Mouse (Mus musculus) liver, embryonic 12.5 days (tissue): ENCODE measurements around the gene Nostrin. TPM values are rescaled to one million over a fixed set of nuclear protein-coding genes. Genes with fewer than 3 reads are reported as not detected.

Experiments used
- ATAC-seq: fragments of 200-750 bp; cut with Nextera tagmentation; 2 replicates; pipeline ENCODE4 v1.8.0; 2017; ENCODE audit warnings: moderate number of reproducible peaks, mild to moderate bottlenecking, moderate library complexity
- H3K27ac ChIP-seq: fragments of 300-500 bp; sonication (generic); 2 replicates; pipeline ENCODE4 v1.5.1; 2016; ENCODE audit warnings: mild to moderate bottlenecking
- H3K27me3 ChIP-seq: fragments of 300-500 bp; sonication (generic); replicated peaks from 2 replicates; pipeline ENCODE4 v1.6.1; 2016; ENCODE audit warnings: mild to moderate bottlenecking, moderate library complexity
- H3K36me3 ChIP-seq: fragments of 300-500 bp; sonication (generic); 2 replicates; pipeline ENCODE4 v1.6.1; 2016; ENCODE audit warnings: mild to moderate bottlenecking, moderate library complexity
- H3K4me1 ChIP-seq: fragments of 300-500 bp; sonication (generic); 2 replicates; pipeline ENCODE4 v1.6.1; 2016
- H3K4me2 ChIP-seq: fragments of 300-500 bp; sonication (generic); 2 replicates; pipeline ENCODE4 v1.6.1; 2016; ENCODE audit warnings: mild to moderate bottlenecking, moderate library complexity
- H3K4me3 ChIP-seq: fragments of 300-500 bp; sonication (generic); 2 replicates; pipeline ENCODE4 v1.5.1; 2016; ENCODE audit warnings: mild to moderate bottlenecking, moderate library complexity
- H3K9ac ChIP-seq: fragments of 300-500 bp; sonication (generic); 2 replicates; pipeline ENCODE4 v1.6.1; 2016; ENCODE audit warnings: mild to moderate bottlenecking, moderate library complexity
- H3K9me3 ChIP-seq: fragments of 300-500 bp; sonication (generic); replicated peaks from 2 replicates; pipeline ENCODE4 v1.6.1; 2016; ENCODE audit warnings: mild to moderate bottlenecking, moderate library complexity
- WGBS: fragments of 180-500 bp; shearing (Covaris S2); methylation state at CpG from one replicate; pipeline ENCODE4 v1.1.7; 2016; ENCODE audit not compliant: insufficient replicate concordance; 5-methylcytosine and 5-hydroxymethylcytosine counted together
- polyA plus RNA-seq: library from polyadenylated mRNA; unstranded; fragments of >200 nt; fragmentation: Nextera tagmentation; extraction: Ambion mirVana; gene quantifications from 2 replicates; pipeline ENCODE4 v1.2.1, GENCODE M21; 2016

The Nostrin gene
- polyA plus RNA-seq = 11.1 and 11.4 TPM in 2 replicates

DNA sequence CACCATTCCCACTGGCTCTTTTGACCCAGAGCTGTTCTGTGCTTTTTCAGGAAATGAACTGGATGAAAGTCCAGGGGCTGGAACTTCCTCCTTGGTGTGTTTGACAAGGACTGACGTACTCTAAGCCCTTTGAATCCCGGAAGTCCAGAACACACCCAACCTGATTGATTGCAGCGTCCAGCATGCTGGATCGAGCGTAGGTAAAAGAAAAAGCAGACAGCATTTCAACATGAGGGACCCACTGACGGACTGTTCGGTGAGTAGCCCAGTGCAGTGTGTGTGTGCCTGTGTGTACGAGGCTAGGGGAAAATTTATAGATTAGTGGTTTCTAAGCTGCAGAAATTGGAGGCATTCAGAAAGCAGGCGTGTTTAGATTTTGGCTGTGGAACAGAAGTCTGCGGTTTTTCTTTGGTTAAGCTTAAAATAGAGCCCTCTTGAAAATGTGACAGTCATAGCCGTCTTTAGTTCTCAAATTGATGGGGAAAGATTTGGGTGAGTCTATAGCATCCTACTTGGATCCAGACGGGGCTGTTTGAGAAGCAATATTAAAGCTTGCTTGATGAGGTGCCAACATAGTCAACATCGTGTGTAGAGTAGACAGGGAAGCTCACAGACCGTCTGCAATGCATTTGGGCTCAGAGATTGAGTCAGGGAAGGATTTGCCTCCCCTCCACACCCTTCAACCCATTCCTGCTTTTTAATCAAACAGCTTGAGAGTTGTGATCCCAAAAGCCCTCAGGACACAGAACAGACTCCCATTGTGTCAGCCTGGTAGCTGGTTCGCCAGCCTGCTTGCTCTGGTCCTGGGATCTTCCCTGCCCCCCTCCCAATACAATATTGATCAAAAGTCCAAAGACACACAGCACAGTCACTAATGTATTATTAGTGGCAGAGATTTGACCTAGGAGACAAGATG lies at the start of gene Nostrin:
Gene Nostrin, plus strand, starts transcription at position 140 of the 916 bp plus-strand sequence.
- H3K4me3 ChIP-seq = peak within 1 kb of the TSS; percentile 40
- H3K36me3 ChIP-seq = no peaks in the 10 kb centered on the region
- peak within 1 kb of the TSS; percentile 36 for H3K4me2 ChIP-seq
- peak within 1 kb of the TSS; percentile 33; the same call in 1 of the 2 replicates for H3K9ac ChIP-seq
- H3K9me3 ChIP-seq = no peaks in the 10 kb centered on the region
- 36% methylated on average over 15 of the region's 15 CpGs for WGBS
- peak; percentile 48; the same call in 1 of the 2 replicates for ATAC-seq
- peaks cover 15% of the 10 kb centered on the region; the same call in 1 of the 2 replicates for H3K4me1 ChIP-seq
- peak within 1 kb of the TSS; percentile 67 for H3K27ac ChIP-seq
- no peaks in the 10 kb centered on the region for H3K27me3 ChIP-seq

DNA sequence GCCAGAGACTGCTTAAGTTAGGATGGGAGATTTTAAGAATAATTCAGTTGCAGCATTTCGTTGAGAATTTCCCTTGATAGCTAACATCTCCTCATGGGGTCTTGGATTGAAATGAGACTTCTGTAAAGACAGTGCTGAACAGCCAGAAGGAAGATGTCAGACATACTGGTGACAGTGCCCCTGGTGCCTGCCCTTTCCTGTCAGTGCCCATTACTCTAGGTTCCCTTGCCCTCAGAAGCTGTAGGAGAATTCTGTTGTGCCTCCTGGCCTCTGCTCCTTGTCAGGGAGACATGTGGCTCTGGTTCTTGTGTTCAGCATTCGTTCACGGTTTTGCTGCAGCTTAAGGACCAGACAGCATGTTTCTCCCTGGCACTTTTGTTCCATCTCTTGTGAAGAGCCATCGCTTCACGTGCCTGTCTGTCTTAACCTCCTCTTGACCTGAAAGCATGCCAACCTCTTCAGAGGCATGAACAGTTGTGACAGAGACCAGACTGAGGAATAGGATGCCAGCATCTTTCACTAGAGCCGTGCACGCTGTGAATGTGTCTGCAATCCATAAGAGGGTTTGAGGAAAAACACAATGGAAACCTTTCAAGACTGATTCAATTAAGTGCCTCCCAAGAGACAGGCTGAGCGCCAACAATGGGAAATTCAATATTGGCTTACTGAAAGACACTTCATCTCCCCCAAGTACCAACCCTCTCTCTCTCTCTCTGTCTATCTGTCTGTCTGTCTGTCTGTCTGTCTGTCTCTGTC lies 48.9 kb upstream of the Nostrin start:
- WGBS = 79% methylated on average over 8 of the region's 8 CpGs
- H3K27me3 ChIP-seq = no peaks in the 10 kb centered on the region
- H3K27ac ChIP-seq = no peak overlapping the region
- no peaks in the 10 kb centered on the region for H3K9me3 ChIP-seq
- H3K4me3 ChIP-seq = no peak overlapping the region
- no peaks in the 10 kb centered on the region for H3K36me3 ChIP-seq
- no peak overlapping the region for H3K9ac ChIP-seq
- H3K4me1 ChIP-seq = no peaks in the 10 kb centered on the region
- H3K4me2 ChIP-seq = no peak overlapping the region
- ATAC-seq = no peak

DNA sequence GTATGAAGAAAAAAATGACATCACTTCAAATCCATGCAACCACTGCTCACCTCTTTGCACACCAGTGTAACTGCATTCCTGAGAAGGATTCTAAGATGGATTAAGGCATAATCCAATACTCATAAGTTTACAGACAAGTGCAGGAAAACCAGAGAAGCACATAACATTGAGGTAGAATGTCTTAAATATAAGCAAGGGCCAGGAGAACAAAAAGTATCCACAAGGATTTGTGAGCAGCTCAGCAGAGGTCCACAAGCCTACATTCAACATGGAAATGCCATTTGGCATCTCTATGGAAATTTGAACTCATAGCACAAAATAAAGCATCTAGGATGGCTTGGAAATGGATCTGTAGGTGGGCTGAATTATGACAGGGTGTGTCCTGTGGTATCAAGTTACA lies 39.8 kb upstream of the Nostrin start:
- ATAC-seq = no peak
- Histone ChIP-seq H3K27me3 (no peaks in the 10 kb centered on the region), H3K4me3 (no peak overlapping the region), H3K4me1 (no peaks in the 10 kb centered on the region), H3K9ac (no peak overlapping the region), H3K4me2 (no peak overlapping the region), H3K36me3 (no peaks in the 10 kb centered on the region), H3K9me3 (no peaks in the 10 kb centered on the region), H3K27ac (no peak overlapping the region)

DNA sequence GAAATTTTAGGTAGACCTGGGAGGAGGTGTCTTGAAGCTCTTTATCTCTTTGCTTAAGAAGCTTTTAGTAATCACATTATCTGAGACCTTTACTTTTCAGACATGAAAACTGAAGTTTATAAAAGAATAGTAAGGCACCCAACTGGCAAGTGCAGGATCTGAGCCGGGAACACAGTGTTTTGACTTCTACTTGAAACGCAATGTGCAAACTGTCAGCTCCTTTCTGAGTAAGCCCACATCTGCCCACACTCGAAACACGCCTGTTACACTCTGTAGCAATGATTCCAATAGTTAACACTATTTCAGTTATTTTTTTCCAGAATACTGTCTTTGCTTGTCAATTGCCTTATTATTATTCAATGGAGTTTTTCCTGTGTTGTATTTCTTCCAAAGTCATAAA lies 38.8 kb upstream of the Nostrin start:
- Histone ChIP-seq H3K27ac (no peak overlapping the region), H3K36me3 (no peaks in the 10 kb centered on the region), H3K4me2 (no peak overlapping the region), H3K27me3 (no peaks in the 10 kb centered on the region), H3K4me3 (no peak overlapping the region), H3K9me3 (no peaks in the 10 kb centered on the region), H3K9ac (no peak overlapping the region), H3K4me1 (no peaks in the 10 kb centered on the region)
- 73% methylated on average over 4 of the region's 4 CpGs for WGBS
- ATAC-seq = no peak

DNA sequence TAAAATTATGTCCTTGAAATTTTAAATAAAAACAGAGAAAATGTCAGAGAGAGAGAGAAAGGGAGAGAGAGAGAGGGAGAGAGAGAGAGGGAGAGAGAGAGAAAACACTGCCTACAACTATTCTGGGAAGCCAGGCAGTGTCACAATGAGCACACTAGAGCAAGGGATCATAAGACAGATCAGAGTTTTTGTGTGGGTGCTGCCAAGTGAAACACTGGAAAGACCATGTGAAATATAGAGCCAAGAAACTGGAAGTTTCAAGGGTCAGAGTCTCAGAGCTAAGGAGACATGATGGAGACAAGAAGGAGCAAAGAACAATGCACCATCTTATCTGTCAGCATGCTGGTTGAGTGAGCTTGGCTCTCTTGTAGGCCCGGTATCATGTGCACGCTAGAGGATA lies 38.1 kb upstream of the Nostrin start:
- Histone ChIP-seq H3K9ac (no peak overlapping the region), H3K9me3 (no peaks in the 10 kb centered on the region), H3K36me3 (no peaks in the 10 kb centered on the region), H3K27me3 (no peaks in the 10 kb centered on the region), H3K4me2 (no peak overlapping the region), H3K4me3 (no peak overlapping the region), H3K4me1 (no peaks in the 10 kb centered on the region), H3K27ac (no peak overlapping the region)
- ATAC-seq = no peak
- 94% methylated on average over 2 of the region's 2 CpGs for WGBS

DNA sequence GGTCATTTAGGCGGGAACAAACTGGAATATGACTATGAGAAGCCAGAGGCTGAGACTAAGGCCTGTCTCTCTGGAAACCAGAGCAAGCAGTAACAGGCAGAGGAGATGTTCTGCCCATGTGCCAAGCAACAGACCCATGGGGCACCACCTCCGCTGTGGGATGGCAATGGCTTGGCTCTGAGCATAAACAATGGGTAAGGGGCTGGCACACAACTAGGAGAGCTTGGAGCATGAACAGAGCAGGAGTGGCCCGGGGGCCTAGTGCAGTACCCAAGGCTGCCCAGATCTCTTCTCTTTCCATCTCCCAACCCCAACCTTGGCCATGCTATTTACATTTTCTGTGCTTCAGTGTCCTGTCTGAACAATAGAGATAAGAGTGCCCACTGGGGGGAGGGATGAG lies 36.9 kb upstream of the Nostrin start:
- no peak overlapping the region for H3K9ac ChIP-seq
- no peak overlapping the region for H3K4me3 ChIP-seq
- H3K27me3 ChIP-seq = no peaks in the 10 kb centered on the region
- no peak for ATAC-seq
- 62% methylated on average over 3 of the region's 3 CpGs for WGBS
- H3K27ac ChIP-seq = no peak overlapping the region
- no peaks in the 10 kb centered on the region for H3K36me3 ChIP-seq
- no peaks in the 10 kb centered on the region for H3K4me1 ChIP-seq
- no peak overlapping the region for H3K4me2 ChIP-seq
- H3K9me3 ChIP-seq = no peaks in the 10 kb centered on the region

DNA sequence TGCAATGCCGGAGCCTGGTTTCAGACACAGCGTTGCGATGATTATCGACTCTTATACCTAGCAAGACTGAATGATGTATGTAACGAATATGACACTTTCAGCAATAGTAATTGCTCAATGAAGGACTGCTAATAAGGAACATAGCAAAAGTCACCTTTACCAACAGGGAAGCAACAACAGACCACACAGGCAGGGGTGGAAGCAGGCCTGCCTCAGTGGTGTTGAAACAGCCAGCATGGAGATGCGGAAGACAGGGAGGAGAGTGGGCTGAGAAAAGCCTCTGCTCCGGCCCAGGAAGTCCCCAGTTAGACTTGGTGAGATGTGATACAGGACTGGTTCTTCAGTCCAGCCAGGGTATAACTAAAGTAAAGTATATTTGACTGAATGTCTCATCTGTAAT lies 36.5 kb upstream of the Nostrin start:
- H3K9ac ChIP-seq = no peak overlapping the region
- no peak overlapping the region for H3K4me3 ChIP-seq
- H3K4me1 ChIP-seq = no peaks in the 10 kb centered on the region
- no peak overlapping the region for H3K4me2 ChIP-seq
- 77% methylated on average over 7 of the region's 7 CpGs for WGBS
- no peak overlapping the region for H3K27ac ChIP-seq
- ATAC-seq = no peak
- no peaks in the 10 kb centered on the region for H3K36me3 ChIP-seq
- H3K9me3 ChIP-seq = no peaks in the 10 kb centered on the region
- no peaks in the 10 kb centered on the region for H3K27me3 ChIP-seq

DNA sequence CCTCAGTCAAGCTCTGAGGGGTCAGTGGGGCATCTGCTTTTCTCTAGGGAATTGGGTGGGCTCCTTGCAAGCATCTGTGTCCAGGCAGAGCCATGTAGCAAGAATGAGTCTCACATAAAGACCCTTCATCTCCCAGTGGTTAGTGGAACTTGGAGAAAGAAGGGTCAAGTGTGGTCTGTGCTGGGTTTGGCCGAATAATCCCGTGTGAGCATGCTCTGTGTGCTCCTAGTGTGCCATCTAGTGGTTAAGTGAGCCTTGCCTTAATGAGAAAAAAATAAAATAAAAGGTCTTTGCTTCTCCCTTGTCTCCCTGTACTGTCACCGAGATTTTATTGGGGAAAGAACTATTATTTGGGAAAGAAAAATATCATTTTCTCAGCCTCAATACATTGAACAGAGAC lies 34.9 kb upstream of the Nostrin start:
- Histone ChIP-seq H3K4me2 (no peak overlapping the region), H3K9me3 (no peaks in the 10 kb centered on the region), H3K27me3 (no peaks in the 10 kb centered on the region), H3K36me3 (no peaks in the 10 kb centered on the region), H3K9ac (no peak overlapping the region), H3K27ac (no peak overlapping the region), H3K4me3 (no peak overlapping the region), H3K4me1 (no peaks in the 10 kb centered on the region)
- WGBS = 11% methylated on average over 3 of the region's 3 CpGs
- no peak for ATAC-seq

DNA sequence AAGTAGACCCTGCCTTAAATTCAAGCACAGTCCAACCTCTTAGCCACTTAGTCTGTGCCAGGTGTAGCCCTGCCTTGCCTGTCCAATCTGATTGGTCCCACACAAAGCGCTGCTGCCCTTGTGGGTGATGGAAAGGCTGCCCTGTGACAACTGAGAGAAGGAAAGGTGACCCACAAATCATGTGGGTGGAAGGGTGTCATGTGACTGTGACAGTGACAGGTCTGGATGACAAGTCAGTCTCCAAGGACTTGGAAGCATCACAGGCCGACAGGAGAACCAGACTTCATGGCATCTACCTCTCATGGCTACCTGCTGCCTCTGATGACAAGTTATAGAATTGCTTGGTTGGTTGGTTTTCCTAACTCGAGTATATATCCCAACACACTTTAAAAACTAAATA lies 32.1 kb upstream of the Nostrin start:
- no peaks in the 10 kb centered on the region for H3K9me3 ChIP-seq
- WGBS = 64% methylated on average over 3 of the region's 3 CpGs
- no peaks in the 10 kb centered on the region for H3K4me1 ChIP-seq
- H3K27me3 ChIP-seq = no peaks in the 10 kb centered on the region
- no peak overlapping the region for H3K27ac ChIP-seq
- ATAC-seq = no peak
- no peak overlapping the region for H3K9ac ChIP-seq
- H3K4me2 ChIP-seq = no peak overlapping the region
- no peaks in the 10 kb centered on the region for H3K36me3 ChIP-seq
- no peak overlapping the region for H3K4me3 ChIP-seq

DNA sequence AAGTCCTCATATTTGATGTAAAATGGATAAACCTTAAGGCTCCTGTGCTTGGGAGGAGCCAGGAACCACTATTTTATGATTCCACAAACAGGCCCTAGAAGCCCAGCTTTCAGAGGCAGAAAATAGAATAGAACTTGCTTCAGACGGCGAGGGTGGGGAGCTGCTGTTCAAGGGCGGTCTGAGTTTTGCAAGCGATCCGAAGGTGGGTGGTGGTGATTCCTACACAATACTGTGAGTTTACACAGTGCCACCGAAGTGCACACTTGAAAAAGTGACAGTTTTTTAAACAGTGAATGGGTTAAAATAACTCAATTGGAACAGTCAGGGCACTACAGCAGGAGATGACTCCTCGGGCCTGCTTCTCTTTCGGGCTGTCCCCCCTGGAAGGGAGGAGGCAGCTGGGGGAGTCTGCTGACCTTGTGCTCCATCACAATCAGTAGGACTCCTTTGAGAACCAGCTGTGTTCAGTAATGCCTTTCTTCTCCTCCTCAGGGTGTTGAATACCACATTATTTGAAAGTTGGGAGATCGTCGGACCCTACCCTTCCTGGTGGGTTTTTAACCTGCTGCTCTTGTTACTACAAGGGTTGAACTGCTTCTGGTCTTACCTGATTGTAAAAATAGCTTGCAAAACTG lies 31.0 kb upstream of the Nostrin start:
- 74% methylated on average over 10 of the region's 10 CpGs for WGBS
- H3K36me3 ChIP-seq = no peaks in the 10 kb centered on the region
- ATAC-seq = no peak
- H3K4me3 ChIP-seq = no peak overlapping the region
- no peaks in the 10 kb centered on the region for H3K27me3 ChIP-seq
- H3K4me2 ChIP-seq = no peak overlapping the region
- H3K9me3 ChIP-seq = no peaks in the 10 kb centered on the region
- no peak overlapping the region for H3K27ac ChIP-seq
- H3K9ac ChIP-seq = no peak overlapping the region
- no peaks in the 10 kb centered on the region for H3K4me1 ChIP-seq

DNA sequence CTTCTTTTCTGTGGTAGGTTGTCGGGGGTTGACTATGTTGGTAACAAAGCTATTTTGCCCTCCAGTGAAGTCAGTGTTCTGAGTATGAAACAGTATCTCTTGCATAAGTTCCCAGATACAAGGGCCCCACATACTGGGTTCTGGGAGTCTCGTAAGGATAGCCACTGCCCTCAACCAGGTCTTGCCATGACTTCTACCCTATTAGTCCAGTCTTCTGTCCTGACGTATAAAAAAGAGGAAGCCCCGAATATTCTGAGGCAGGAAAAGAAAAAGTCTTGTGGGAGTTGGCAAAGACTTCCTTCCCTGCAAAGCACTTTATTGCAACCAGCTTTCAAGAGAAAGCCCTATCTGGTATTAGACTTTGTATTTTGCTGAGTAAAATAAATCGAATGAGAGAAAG lies 26.4 kb upstream of the Nostrin start:
- ATAC-seq = no peak
- H3K36me3 ChIP-seq = no peaks in the 10 kb centered on the region
- no peaks in the 10 kb centered on the region for H3K27me3 ChIP-seq
- H3K9me3 ChIP-seq = no peaks in the 10 kb centered on the region
- H3K4me2 ChIP-seq = no peak overlapping the region
- H3K4me3 ChIP-seq = no peak overlapping the region
- H3K27ac ChIP-seq = no peak overlapping the region
- WGBS = 37% methylated on average over 5 of the region's 5 CpGs
- H3K4me1 ChIP-seq = no peaks in the 10 kb centered on the region
- no peak overlapping the region for H3K9ac ChIP-seq

DNA sequence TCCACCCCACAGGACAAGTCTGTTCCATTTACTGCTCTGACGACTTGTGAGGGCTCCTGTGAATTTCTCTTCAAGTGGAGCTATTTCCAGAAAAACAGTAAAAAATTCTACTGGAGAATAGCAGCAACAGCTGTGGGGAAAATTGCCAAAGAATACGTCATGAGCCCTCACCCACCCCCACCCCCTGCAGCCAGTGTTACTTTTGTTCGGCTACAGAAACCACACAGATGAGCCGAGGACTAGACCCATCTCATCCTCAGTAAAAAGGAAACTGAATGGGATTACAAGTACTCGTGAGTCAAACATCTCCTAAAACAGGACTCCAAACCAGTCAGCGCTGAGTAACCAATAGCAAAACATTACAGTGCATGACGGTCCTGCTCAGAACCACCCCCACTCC lies 25.9 kb upstream of the Nostrin start:
- Histone ChIP-seq H3K4me3 (no peak overlapping the region), H3K4me2 (no peak overlapping the region), H3K9ac (no peak overlapping the region), H3K27me3 (no peaks in the 10 kb centered on the region), H3K4me1 (no peaks in the 10 kb centered on the region), H3K9me3 (no peaks in the 10 kb centered on the region), H3K36me3 (no peaks in the 10 kb centered on the region), H3K27ac (no peak overlapping the region)
- 55% methylated on average over 7 of the region's 7 CpGs for WGBS
- ATAC-seq = no peak
